Mouse (Mus musculus): Measurements from ENCODE around the gene Krt83.

Krt83 gene

GRCm38 (mm10) chr15:101479007-101479665 lies 12.2 kb downstream of the Krt83 start:
- peak; percentile 62 for ATAC-seq (ENCODE audit: low TSS enrichment)

- ATAC-seq (ENCODE audit: low TSS enrichment) = no peak
These were observed 18.3 kb downstream of the Krt83 start, which contains the start of gene Krt86 for GRCm38 (mm10) chr15:101472952-101473528. Gene Krt86 (plus strand): TSS chr15:101473478.

- no peak for ATAC-seq (ENCODE audit: low TSS enrichment)
These were observed 22.2 kb downstream of the Krt83 start for GRCm38 (mm10) chr15:101469093-101469492.

GRCm38 (mm10) chr15:101463651-101464050 lies 27.7 kb downstream of the Krt83 start, which contains the start of gene Krt81:
Gene Krt81 (minus strand): TSS chr15:101463751.
- ATAC-seq (ENCODE audit: low TSS enrichment) = no peak

- no peak for ATAC-seq (ENCODE audit: low TSS enrichment)
These were observed 32.0 kb downstream of the Krt83 start for GRCm38 (mm10) chr15:101459283-101459682.

- no peak for ATAC-seq (ENCODE audit: low TSS enrichment)
These were observed 32.9 kb downstream of the Krt83 start for GRCm38 (mm10) chr15:101458361-101458930.

GRCm38 (mm10) chr15:101455891-101456290 lies 35.4 kb downstream of the Krt83 start:
- ATAC-seq (ENCODE audit: low TSS enrichment) = no peak

- no peak for ATAC-seq (ENCODE audit: low TSS enrichment)
These were observed 36.0 kb downstream of the Krt83 start for GRCm38 (mm10) chr15:101455292-101455691.

GRCm38 (mm10) chr15:101454774-101455173 lies 36.5 kb downstream of the Krt83 start:
- no peak for ATAC-seq (ENCODE audit: low TSS enrichment)

GRCm38 (mm10) chr15:101453093-101453736 lies 38.1 kb downstream of the Krt83 start:
- peak; percentile 77 for ATAC-seq (ENCODE audit: low TSS enrichment)

GRCm38 (mm10) chr15:101447444-101447843 lies 43.9 kb downstream of the Krt83 start, which contains the start of gene Krt88:
Gene Krt88 (plus strand): TSS chr15:101447744.
- no peak for ATAC-seq (ENCODE audit: low TSS enrichment)

- no peak for ATAC-seq (ENCODE audit: low TSS enrichment)
These were observed 44.7 kb downstream of the Krt83 start for GRCm38 (mm10) chr15:101446572-101446971.

GRCm38 (mm10) chr15:101440837-101441236 lies 50.5 kb downstream of the Krt83 start:
- ATAC-seq (ENCODE audit: low TSS enrichment) = peak; percentile 74

GRCm38 (mm10) chr15:101438555-101438954 lies 52.8 kb downstream of the Krt83 start, which contains the start of gene Krt87:
Gene Krt87 (minus strand): TSS chr15:101438804.
- ATAC-seq (ENCODE audit: low TSS enrichment) = no peak

GRCm38 (mm10) chr15:101436611-101437010 lies 54.7 kb downstream of the Krt83 start:
- ATAC-seq (ENCODE audit: low TSS enrichment) = no peak

Measured in frontal cortex, adult (tissue).